Mouse (Mus musculus): ENCODE measurements around the gene Ltbp3.

Ltbp3 gene

DNA sequence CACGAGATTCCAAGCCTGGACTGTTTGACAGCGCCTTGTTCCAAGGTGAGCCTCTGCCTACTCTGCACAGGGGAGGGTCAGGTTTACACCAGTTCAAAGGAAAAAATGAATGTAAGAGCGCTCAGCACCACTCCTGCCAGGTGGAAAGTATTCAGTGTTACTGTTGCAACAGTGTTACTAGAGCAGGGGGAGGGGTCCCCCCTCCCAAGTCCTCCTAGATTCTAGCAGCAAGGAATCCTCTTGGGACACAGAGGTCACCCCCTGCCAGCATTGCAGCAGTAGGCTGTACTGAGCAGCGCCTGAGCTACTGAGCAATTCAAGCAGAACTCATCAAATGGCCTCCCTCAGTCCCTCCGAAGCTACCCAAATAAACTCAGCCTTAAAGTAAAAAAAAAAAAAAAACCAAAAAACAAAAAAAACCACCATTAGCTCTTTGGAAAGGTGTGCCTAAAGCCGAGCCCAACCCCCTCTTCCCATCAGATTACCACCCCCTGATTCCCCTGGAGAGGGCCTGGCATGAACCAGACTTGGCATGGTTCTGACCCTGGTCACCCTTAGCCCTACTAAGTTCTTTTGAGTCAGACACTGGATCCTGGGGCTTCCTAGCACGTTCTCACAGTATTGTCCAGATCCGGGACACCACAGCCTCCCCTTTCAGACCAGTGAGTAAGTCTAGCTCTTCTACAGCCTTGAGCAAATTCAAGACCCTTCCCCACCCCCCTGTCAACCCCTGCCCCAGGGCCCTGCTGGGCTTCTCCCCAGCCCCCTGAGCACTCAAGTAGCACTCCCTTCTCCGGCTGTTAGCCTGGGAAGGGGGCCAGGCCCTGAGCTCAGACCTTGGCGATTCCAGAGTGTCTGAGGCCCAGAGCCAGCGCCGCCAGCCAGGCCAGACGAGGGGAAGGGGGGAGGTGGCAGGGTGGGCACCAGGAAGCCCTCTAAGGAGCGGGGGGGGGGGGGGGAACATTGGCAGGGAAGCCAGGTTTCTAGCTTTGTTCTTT is at the start of gene Ltbp3:
Ltbp3 (plus strand) TSS at position 585 of the 998 bp plus-strand sequence.
- peak in 1 of 2 experiments; percentile 34 for DNase-seq

DNA sequence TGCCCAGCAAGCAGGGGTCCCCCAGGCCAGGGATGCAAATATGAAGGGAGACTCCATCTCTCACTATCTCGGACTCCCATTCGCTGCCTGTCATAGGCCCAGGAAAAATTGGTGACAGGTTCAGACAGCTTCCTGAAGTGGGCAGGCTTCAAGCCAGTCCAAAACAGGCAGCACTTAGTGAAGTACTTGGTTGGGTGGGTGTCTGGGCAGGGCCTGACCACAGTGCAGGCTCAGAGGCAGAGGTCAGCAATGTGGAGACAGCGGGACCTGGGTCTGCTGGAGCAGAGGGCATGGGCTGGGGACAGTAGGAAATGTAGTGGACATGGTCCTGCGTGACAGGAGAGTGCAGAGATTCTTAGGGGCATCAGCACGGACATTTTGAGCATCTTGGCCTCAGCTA is 49.1 kb upstream of the Ltbp3 start:
- DNase-seq: no peak

DNA sequence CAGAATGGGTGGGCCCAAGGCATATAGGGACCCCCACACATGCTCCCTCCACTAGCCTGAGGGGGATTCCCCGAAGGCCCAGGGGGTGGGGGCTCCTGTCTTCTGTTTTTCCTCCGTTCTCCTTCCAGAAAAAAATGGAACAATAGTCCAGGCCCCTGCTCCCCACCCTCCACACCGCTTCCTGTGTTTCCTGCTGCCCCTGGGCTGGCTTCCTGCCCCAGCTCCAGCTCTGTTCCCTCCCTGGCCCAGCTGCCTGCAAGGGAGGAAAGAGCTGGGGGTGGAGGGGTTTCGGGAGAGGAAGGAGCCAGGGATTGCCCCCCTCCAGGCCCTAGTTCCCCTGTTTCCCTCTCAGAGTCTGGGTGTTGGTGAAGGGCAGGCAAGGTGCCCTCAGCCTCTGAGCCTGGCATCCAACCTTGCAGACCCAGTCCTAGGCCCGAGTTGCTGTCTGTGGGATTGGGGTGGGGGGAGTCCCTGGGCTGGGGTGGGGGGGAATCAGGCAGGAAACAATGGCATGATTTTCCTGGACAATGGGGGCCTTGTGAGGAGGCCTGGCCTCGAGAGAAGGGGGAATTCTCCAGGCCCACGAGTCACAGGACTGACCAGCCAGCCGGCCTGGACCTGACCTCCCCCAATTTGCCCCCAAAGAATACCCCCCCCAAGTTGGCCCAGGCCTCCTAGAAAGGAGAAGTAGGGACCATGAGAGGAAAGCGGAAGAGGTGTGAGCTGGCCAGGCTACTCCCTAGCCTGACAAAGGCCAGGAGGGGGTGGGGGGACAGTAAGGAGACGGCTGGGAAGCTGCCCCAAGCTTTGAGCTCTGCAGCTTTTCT is 48.4 kb upstream of the Ltbp3 start:
- DNase-seq: peak; percentile 59 to 66

DNA sequence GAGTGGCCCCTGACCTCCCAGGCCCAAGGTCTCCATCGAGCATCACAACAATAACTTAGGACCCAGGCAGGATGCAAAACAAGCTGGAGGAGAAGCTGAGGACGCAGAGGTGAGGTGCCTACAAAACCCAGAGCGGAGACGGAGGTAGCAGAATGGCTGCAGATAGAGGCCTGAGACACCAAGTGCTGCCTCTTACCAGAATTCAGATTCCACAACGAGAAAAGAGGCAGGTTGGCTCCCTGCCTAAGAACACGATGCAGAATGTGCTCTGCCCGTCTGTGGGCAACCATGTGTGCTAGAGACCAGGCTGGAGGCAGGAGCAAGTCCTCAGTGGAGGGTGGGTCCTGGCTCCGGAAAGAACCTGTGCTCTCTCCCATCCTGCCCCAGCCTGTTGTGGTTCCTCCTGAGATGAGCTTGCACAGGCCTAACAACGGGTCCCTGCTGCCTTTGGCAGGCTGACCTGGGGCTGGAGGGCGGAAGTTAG is 47.7 kb upstream of the Ltbp3 start:
- DNase-seq: no peak

DNA sequence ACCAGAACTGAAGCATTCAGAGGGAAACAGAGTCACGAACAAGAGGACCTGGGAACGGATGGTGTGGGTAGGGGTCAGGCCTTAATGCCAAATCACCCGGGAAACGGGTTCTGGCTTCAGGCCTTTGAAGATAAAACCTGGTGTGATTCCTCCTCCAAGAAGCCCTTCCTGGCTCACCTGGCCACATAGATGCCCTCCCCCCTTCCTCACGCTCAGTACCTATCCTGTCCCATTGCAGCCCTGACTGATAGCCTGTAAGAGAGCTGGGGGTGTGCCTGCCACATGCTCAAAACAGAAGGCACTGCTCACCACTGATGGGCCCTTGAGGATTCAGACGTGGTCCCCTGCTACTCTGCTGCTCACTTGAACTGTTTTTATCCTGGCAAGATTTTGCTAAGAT is 46.9 kb upstream of the Ltbp3 start:
- DNase-seq: no peak

DNA sequence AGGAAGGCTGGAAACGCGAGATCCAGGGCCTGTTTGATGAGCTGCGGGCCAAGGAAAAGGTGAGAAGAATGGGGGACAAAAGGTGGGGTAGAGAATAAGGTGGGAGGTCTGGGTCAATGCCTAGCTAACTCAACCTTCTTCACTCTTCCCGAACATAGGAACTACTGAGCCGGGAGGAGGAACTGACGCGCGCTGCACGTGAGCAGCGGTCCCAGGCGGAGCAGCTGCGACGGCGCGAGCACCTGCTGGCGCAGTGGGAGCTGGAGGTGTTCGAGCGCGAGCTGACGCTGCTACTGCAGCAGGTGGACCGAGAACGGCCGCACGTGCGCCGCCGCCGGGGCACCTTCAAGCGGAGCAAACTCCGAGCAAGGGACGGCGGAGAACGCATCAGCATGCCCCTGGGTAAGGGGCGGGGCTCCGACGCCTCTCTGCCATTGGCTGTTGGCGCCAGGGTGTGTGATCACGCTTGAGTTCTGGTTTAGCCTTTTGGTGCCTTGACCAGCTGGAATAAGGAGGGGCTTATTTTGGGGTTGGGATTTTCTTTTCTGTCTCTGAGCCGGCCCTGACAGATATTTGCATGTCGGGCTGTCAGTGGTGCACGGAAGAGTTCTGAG is 44.7 kb upstream of the Ltbp3 start:
- DNase-seq: no peak

DNA sequence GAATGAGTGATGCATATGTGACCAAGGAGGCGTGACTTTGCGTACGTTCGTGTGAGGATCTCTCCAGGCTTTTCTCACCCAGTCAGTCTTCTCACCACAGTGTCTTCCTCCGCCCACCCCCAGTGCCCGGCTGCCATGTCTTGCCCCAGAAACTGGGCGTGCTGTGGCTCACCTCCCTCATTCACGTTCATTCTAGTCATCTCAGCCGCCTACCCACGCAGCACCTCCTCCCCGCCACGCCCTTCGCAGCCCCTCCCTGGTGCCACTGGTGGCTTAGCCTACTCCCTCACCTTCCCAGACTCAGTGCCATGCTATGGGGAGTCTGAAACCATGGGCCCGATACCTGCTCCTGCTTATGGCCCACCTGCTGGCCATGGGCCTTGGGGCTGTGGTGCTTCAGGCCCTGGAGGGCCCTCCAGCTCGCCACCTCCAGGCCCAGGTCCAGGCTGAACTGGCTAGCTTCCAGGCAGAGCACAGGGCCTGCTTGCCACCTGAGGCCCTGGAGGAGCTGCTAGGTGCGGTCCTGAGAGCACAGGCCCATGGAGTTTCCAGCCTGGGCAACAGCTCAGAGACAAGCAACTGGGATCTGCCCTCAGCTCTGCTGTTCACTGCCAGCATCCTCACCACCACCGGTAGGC is 36.4 kb upstream of the Ltbp3 start, which contains the start of gene Kcnk7:
Kcnk7 (plus strand) TSS at position 205 of the 638 bp plus-strand sequence.
- DNase-seq: no peak

DNA sequence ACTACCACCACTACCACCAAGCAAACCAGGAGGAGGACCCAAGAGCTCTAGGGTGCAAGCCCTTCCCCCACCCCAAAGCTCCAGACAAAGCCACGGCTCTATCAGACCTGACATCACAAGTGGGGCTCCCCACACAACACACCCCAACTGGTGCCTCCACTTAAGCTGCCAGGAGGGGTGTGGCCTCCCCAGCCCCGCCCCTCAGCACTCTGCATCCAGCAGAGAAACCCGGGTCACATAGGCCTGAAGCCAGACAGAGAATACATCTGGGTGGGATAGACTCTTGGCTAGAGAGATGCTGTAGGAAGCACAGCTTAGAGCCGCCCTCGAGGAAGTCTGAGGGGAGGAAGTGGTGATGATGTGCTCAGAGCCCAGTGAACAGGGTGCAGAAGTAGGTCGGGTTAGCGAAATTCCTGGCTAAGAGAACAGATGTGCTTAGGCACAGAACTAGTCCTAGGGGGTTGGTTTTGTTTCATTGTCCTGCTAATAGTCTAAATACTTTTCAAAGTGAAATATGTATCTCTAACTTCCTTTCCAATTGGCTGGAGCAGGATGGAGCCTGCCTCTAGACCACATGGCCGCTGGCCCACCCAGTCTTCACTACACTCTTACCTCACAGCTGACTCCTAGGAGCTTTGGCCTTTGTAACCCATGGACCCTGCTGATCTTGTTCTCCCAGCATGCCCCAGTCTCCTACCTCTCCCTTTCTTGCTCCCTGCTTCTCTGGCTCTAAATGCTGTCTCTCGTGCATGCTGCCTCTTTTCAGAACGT is 35.7 kb upstream of the Ltbp3 start:
- no peak for DNase-seq

DNA sequence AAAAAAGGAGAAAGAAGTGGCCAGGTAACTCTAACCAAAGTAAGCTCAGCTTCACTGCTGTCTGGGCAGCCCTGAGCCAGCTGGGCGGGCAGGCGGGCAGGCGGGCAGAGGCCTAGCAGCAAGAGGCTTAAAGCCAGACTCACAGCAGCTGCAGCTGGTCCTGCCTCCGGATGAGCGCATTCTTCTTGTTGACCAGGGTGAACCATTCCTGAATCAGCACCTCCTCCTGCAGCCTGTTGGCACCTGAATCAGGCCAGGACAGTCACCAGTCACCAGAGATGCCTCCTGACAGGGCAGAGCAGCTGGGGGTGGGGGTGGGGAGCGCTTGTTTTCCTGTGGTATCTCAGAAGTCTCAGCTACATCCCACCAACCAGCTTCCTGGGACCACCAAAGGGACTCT is 30.6 kb upstream of the Ltbp3 start:
- DNase-seq: no peak

DNA sequence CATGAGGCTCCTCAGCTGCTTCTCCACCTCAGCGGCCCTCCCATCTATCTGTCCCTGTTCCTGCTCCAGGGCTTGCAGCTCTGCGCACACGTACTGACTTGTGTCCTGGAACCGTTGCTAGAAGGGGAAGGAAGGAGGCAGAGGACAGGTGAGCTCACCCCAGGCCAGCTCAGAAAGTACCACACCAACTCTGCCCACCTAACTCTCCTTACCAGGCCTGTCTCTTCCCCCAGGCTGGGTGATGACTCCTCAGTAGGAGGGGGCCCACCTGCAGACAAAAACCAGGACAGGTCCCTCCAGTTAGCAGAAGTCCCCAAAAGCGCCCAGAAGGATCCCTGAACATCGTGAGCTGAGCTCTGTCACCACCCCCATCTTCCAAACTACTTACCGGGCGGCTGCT is 30.1 kb upstream of the Ltbp3 start:
- DNase-seq: no peak

DNA sequence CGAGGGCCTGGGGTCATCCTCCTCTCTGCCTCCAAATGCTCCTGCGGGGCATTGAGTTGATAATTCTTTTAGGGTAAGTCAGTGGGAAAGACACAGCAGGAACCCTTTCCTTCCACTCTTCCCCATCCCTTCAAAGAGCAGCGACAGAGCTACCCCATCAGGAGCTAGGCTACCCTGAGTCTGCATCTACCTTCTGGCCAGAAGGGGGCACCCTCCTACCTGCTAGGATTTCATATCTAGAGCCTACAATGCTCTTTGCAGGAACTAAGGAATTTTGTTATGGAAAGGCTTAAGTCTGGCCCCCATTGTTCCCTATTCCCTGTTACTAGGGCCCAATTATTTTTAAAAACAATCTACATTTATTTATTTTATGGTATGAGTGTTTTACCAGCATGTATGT is 29.5 kb upstream of the Ltbp3 start:
- peak; percentile 72 to 88 for DNase-seq

DNA sequence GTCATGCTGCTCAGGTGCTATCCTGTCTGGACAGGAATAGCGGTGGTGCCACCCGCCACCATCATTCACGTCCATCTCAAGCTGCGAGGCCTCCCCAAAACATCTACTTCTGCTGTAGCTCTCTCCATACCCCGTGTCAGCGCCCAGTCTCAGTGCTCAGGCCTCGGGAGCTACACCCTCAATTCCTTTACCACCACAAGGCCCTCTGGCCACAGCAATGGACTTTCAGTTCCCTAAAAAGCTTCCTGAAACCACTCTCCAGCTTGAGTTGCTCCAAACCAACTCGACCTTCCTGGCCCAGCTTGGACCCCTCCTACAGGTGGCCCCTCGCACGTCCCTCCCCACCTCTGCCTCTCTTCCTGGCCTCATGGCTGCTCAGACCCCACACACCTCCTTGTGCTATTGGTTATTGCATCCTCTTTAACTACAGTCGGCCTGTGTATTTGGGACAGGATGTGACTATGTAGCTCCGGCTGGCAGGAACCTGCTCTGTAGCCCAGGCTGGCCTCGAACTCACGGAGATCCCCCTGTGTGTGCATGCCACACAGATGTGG is 28.7 kb upstream of the Ltbp3 start:
- no peak for DNase-seq

DNA sequence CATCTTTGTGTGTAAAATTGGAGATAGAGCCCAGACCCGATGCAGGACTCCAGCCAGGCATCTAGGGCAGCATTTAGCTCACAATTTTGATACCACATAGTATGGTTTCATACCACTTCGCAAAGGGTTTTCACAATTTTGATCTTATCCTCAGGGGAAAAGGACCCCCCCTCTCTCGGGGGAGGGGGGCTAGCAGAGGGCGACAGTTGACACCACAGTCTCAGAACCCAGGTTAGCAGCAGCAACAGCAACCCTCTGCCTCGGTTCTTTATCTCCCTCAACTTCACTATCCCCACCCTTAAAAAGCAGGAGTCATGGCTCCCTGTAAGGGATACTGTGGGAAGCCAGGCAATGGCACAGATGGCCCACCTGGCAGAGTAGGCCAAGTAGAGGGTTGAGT is 27.4 kb upstream of the Ltbp3 start:
- DNase-seq: no peak

DNA sequence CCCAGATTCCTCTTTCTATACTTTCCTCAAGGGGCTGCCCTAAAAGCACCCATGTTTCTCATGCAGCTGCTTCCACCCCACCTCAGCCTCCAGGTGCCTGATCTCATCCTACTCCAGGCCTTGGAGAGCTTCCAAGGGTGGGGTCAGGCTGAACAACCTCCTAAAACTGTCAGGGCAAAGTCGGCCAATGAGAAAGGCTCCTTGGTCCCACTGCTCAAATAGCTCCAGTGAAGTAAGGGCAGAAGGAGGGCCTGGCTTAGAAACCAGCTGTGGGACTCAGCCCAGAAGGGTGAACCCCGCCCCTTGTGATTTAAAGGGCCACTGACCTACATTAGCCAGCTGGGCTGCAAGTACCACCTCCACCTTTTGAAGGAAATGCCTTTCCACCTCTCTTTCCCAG is 27.0 kb upstream of the Ltbp3 start:
- DNase-seq: peak; percentile 66 to 80

DNA sequence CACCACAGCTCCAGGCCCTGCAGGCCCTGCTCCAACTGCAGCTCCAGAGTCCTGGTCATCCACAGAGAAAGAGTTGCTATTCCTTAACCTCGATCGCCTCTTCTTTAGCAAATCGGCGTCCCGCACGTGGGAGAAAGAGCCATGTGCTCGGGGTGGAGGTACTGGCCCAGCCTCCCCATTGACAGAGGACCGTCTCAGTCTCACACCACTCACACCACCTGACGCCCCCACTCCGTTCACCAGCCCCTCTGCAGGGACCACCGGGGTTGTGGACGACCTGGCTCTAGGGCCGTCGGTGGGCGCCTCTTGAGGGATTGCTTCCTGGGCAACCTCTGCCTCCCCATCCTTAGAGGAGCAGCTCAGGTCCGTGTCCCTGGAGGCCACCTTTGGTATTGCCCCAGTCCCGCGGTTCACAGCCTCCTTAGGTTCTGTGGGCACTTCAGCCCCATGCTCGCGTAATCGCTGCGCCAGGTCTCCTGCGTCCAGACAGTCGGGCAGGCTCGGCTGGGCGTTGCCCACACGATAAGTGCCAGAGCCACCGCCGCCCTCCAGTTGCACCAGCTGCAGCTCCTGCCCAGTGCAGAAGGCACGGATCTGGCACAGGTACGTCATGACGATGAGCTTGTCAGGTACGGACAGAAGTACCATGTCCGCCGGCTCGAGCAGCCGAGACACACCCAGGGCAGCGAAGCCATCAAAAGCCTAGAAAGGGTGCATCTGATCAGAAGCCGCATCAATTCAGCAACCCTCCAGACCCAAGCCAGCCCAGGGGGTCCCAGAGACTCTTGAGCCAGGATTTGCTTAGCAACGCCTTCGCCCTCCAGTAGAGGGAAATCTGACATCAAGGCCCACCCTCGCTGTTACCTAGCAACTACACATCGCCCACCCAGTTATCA is 24.7 kb upstream of the Ltbp3 start:
- peak in 1 of 2 experiments; percentile 39 for DNase-seq

DNA sequence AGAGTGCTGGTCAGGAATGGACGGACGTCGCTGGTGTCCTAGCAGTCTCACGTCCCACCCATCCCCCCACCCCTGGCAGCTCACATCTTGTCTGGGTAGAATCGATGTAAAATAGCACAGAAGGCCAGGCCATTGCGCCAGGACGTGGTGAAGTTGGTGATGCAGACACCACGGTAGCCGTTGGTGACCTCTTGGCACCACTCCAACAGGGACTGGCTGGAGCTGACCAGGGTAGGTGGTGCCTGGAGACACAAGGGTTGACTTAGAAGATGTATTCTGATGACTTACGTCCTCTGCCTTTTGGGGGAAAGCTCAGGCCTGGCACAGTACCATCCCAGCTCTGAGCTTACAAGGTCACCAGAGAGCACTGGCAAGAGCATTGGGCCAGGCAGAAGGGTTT is 23.7 kb upstream of the Ltbp3 start:
- no peak for DNase-seq

DNA sequence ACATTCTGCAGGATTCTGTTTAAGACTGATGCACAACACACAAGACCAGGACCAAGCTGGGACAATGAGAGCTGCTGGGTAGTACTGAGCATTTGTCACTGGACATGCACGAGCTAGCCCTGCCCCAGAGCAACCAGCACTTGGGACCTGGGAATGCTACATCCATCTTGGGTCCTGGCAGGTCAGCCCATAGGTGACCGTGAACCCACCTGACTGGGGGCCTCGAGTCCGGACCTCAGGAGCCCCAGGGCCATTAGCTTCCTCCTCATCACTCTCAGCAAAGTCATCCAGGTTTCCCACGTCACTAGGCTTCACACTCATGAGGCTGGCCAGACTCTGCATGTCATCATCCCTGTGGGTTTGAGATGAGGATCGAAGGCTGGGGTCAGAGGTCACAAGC is 19.5 kb upstream of the Ltbp3 start:
- DNase-seq: no peak

DNA sequence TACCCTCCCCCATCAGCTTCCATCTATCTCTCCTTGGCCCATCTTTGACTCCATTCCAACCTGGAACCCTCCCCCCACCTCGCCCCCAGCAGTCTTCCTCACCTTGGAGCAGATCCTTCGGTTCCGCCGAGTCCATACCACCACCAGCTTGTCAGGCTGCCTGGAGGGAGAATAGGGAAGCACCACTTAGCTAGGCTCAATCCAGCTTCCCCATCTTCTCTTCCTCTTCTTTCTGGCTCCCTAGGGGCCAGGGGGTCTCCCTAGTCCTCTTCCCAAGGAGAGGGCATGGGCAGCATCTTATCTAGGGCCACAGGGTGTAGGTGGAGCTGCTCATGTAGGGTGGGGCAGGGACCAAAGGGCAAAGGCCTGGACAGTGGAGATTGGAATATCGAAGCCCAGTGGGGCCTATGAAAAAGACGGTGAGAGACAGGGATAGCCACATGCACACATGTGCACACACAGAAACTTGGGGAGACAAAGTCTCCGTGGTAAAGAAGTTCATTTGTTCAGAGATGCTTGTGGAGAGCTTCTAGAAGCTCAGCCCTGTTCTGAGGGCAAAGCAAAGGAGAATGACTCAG is 17.8 kb upstream of the Ltbp3 start:
- no peak for DNase-seq

DNA sequence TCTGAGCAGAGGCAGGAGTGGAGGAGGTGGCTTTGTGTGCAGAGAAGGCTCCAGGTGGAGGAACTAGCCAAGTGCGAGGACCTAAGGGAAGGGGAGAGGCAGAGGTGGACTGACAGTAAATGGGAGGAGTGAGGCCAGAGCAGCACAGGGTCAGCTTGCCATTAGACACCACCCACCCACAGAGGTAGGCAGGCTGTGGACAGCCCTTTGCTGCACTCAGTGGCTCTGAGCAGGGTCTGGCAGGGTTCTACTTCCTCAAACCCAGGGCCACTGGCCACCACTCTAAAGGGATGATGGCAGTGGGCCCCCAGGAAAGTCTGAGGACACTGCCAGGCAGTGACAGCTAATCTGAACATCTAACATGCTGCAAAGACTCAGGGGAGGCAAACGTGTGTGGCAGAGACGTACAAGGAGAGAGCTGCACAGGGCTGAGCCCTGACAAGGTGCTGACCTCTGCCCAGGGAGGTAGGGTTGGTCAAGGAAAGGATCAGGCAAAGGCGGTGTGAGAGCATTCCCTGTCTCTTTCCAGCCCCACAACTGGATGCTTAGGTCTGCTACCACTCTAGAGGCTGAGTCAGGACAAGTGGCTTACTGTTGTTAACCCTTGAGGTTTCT is 16.7 kb upstream of the Ltbp3 start:
- no peak for DNase-seq

DNA sequence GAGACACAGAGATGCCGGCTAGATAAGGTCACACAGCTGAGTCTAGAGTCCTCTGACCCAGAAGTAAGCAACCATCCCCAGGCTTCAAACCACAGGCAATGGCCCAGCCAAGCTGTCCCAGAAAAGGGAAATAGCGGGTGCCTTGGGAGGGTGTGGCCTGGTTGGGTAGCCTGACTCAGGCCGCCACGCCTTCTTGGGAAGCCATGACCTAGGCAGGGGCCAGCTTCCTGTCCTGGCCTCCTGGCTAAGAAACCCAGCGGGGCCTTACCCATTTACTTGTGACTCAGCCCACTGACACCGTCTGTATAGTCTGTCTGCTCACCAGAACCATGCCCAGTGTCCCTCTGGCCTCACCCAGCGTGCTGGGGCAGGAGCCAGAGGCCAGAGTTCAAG is 16.2 kb upstream of the Ltbp3 start:
- peak; percentile 69 to 77 for DNase-seq
